Mouse (Mus musculus) urinary bladder, adult 2 months (tissue): Measurements from ENCODE around the gene Ap1ar. TPM values are rescaled to one million over a fixed set of nuclear protein-coding genes. Genes with fewer than 3 reads are reported as not detected.

Experiments
- polyA plus RNA-seq: library from polyadenylated mRNA; depleted of rRNA; stranded (reverse); fragments of >200 nt; gene quantifications from 2 replicates; pipeline ENCODE4 v1.2.3, GENCODE M21; 2012; rRNA removed

Gene Ap1ar
- polyA plus RNA-seq, 1 experiment, result 28.6 TPM

Other genes with a start within 250 kb of the Ap1ar start
- not detected in 2 replicates for gene Neurog2, start 204.4 kb downstream of the Ap1ar start, polyA plus RNA-seq
- 17.8 and 20.4 TPM in 2 replicates for gene Alpk1, start 57.0 kb downstream of the Ap1ar start, polyA plus RNA-seq
- 10.1 and 12.2 TPM in 2 replicates for gene Tifa, start 47.7 kb downstream of the Ap1ar start, polyA plus RNA-seq
- gene Fam241a, start 58.8 kb upstream of the Ap1ar start, polyA plus RNA-seq, result 17.5 and 18.3 TPM in 2 replicates